Mouse (Mus musculus) layer of hippocampus, adult 6 months (tissue): ENCODE measurements around the gene Gm7534. TPM values are rescaled to one million over a fixed set of nuclear protein-coding genes. Genes with fewer than 3 reads are reported as not detected.

Experiments
- long read RNA-seq, 2 experiments: library from polyadenylated mRNA; unstranded; transcript quantifications; one replicate each; pipeline ENCODE4 v2.0.0; 2019 to 2020
- polyA plus RNA-seq: library from polyadenylated mRNA; unstranded; fragments of <200 nt; fragmentation: Nextera tagmentation; gene quantifications from 2 replicates; pipeline ENCODE4 v1.2.3, GENCODE M21; 2021

Gene Gm7534
- polyA plus RNA-seq: not detected in 2 replicates
- long read RNA-seq, experiment 1: 0 reads
- long read RNA-seq, experiment 2: 0 reads

DNA sequence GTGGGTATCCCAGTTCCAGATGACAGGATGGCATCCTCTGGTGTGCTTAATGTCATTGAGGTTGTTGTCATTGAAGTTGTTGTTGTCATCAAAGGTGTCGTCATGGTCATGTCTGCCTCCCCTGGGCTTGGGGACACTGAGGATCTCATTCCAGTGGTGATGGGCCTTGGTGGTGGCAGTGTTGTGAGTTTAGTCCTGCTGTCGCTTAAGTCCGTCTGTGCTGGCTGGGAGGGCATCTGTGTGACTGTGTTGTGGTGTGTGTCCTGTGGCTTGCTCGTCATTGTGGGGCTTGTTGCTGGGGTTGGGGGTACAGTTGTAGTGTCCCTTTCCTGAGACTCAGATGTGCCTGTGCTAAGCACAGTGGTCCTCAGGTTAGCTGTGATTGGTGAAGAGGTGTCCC lies at the start of gene Gm7534:
Gene Gm7534 (minus strand): TSS at position 101 of the 400 bp plus-strand sequence.

DNA sequence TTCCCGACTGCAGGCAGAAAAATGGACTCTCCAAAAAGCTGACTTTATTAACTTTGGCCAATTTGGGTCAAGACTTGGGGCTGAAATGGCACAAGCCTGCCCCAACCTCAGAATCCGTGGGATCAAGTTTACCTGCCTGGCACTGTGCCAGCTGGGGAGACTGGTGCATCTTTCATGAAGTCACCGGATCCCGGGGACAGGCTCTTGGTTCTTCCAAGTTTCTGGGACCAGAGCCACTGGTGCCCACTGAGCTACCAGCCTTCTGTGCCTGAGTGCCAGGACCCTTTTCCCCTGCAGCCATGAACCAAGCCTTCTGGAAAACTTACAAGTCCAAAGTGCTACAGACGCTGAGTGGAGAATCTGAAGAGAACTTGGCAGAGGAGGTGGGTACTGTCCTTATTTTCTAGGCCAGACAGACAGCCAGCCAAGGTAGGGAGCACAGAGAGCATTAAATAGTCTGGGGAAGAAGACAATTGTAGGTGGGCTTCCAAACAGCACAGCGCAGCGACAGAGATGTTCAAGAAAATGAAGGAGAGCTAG lies 44.0 kb upstream of the Gm7534 start, which contains the start of gene Gm30191:
Gene Gm30191 (plus strand): TSS at position 217 of the 540 bp plus-strand sequence.

DNA sequence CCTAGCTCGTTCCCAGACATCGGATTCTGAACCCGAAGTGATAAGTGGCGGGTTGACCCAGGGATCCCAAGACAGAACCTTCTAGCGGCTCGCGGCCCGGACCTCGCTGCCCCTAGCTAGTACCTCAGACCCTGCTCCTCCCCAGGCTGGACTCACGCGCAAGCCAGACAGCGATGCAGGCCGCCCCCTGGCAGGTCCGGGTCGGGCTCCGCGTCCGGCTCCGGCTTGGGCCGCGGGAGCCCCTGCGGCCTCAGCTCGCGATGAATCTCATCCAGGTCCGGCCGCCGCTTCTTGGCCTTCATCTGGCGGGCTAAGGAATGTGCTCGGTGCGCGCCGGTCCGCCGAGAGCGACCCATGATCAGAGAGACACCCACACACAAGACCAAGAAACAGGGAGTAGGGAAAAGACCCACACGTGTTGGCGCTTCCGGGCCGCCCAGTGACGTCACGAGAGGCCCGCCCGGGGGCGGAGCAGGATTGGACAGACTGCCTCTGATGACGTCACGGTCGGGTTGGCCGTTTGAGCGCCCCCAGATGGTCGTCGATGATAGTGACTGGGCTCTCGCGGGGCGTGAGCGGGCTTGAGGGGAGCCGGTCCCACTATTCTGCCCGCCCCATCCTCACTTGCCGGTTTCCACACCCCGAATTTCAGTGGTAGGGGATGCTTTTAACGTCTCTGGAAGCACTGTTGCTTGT lies 42.5 kb upstream of the Gm7534 start, which contains the start of gene Zfp593:
Gene Zfp593 (minus strand): TSS at position 445 of the 696 bp plus-strand sequence.

DNA sequence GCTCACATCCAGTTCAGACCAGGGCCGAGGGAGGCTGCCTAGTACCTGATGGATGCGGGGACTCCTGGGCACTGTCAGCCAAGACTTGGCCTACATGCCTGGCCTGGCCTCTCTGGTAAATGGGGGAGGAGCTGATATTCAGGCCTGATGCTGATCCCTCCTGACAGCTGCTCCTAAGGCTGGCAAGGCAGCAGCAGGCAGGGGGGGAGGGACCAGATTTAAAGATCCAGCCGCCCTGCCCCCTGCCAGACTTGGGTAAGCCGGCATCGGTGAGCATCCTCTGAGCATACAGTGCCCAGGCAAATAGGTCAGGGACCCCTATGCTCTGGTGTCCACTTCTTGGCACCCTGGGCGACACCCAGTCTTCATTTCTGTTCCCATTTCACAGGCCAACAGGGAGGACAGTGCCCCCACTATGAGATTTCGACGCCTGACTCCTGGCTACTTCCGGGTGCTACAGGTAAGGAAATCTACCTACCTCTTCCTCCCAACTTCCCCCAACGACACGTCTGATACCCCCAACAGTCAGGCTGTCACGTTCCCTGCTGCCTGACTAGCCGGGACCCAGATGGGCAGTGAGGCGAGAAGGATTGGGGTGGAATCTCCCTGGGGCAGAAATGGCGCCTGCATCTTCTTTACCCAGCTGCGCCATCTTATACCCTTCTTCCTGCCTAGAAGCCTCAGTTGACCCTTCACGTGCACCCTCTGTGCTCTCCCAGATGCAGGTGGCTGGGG lies 40.9 kb upstream of the Gm7534 start, which contains the start of gene E130218I03Rik:
Gene E130218I03Rik (plus strand): TSS at position 147 of the 735 bp plus-strand sequence.

DNA sequence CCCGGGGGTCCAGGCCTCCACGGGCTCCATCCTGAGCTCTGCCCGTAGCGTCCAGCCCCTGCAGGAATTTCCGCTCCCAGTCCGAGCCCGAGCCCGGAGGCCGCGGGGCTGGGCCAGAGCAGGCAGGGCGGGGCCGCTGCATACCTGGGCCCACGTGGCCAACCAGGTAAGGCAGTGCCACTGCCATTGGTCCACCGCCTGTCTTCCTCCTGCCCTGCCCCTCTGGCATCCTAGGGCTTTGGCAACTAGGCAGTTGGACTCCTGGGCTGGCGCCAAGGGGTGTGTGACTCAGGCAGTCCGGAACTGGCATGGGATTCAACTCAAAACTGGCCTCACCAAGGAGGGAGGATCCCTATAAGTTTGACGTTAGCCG lies 35.5 kb upstream of the Gm7534 start, which contains the start of gene Cnksr1:
Gene Cnksr1 (minus strand): TSS at position 121 of the 373 bp plus-strand sequence.

DNA sequence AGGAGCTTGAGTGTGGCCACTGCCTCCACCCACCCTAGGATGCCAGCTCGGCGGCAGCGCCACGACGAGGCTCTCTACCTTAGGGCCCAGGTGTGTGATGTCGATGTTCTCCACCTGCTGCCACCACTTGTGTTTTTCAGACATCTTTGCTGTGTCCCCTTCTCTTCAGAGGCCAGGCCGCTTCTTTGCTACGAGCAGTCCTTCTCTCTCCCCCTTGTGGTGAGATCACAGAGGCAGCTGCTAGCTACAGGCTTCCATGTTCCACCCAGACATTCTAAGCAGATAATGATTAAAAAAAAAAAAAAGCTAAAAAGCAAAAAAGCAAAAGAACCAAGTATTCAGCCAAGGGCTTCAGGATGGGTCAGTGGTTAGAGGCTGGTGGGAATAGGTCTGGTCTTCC lies 24.4 kb upstream of the Gm7534 start, which contains the start of gene Catsper4:
Gene Catsper4 (minus strand): TSS at position 190 of the 400 bp plus-strand sequence.

Other genes with a start within 250 kb of the Gm7534 start
- 235 and 280 TPM in 2 replicates for gene Hmgn2, start 234.4 kb downstream of the Gm7534 start, polyA plus RNA-seq
- gene Dhdds, start 202.1 kb downstream of the Gm7534 start, polyA plus RNA-seq: 41.2 and 47.7 TPM in 2 replicates
- not detected in 2 replicates for gene Lin28a, start 184.2 kb downstream of the Gm7534 start, polyA plus RNA-seq
- gene Zfp683, start 149.2 kb downstream of the Gm7534 start, polyA plus RNA-seq: not detected in 2 replicates
- gene Crybg2, start 142.2 kb downstream of the Gm7534 start, polyA plus RNA-seq: 1.3 and 2.4 TPM in 2 replicates
- gene Cd52, start 107.9 kb downstream of the Gm7534 start, polyA plus RNA-seq: 11.8 and 18.3 TPM in 2 replicates
- gene Ubxn11, start 100.4 kb downstream of the Gm7534 start, polyA plus RNA-seq: 9.2 and 13.8 TPM in 2 replicates
- 819 and 825 TPM in 2 replicates for gene Sh3bgrl3, start 74.2 kb downstream of the Gm7534 start, polyA plus RNA-seq
- gene Cep85, start 15.9 kb downstream of the Gm7534 start, polyA plus RNA-seq: 10.9 and 14.8 TPM in 2 replicates
- not detected in 2 replicates for gene Catsper4, start 24.4 kb upstream of the Gm7534 start, polyA plus RNA-seq
- gene Cnksr1, start 35.4 kb upstream of the Gm7534 start, polyA plus RNA-seq: 0.19 TPM in 1 of 2 replicates, not detected in the other
- gene E130218I03Rik, start 40.7 kb upstream of the Gm7534 start, polyA plus RNA-seq: 0.35 and 0.53 TPM in 2 replicates
- gene Zfp593, start 42.6 kb upstream of the Gm7534 start, polyA plus RNA-seq: 13.4 and 14.4 TPM in 2 replicates
- gene Gm30191, start 43.9 kb upstream of the Gm7534 start, polyA plus RNA-seq: 0.33 and 0.40 TPM in 2 replicates
- gene Grrp1, start 51.1 kb upstream of the Gm7534 start, polyA plus RNA-seq: 4.4 and 5.2 TPM in 2 replicates
- gene Pdik1l, start 84.9 kb upstream of the Gm7534 start, polyA plus RNA-seq: 9.1 and 11.3 TPM in 2 replicates
- gene Trim63, start 112.1 kb upstream of the Gm7534 start, polyA plus RNA-seq: not detected in 2 replicates
- 0.45 TPM in 2 replicates for gene Slc30a2, start 140.2 kb upstream of the Gm7534 start, polyA plus RNA-seq
- 21.7 and 23.6 TPM in 2 replicates for gene Extl1, start 180.8 kb upstream of the Gm7534 start, polyA plus RNA-seq
- 2.6 and 3.9 TPM in 2 replicates for gene Pafah2, start 193.3 kb upstream of the Gm7534 start, polyA plus RNA-seq